17 mouse cellular contexts compared by ENCODE assay signal in genomic region chr17:12485657-12486056, GRCm38 (mm10). TPM values are rescaled to one million over a fixed set of nuclear protein-coding genes. Genes with fewer than 3 reads are reported as not detected.
"Had no signal": no experiment of that assay in that cellular context is flagged by ENCODE, and none has a peak within 500 bp of the region (broad histone marks: within the 10 kb centered on the region; RNA-seq: fewer than 3 reads in every experiment).

No protein-coding gene starts in this region.

- ATAC-seq: midbrain, embryonic 13.5 days; midbrain, embryonic 15.5 days had no signal

- H3K9ac ChIP-seq: liver, embryonic 15.5 days; lung, embryonic 14.5 days; midbrain, embryonic 13.5 days; midbrain, embryonic 15.5 days; neural tube, embryonic 12.5 days; stomach, embryonic 15.5 days had no signal

- DNase-seq: lung, adult 18-20 months; lung, embryonic 14.5 days; lung, postnatal 10 days; lung, postnatal 4 days; right cerebral cortex, postnatal 14 days; thymus, adult 2 months; thymus, postnatal 25 days; thymus, postnatal 4 days had no signal

- H3K4me2 ChIP-seq: liver, embryonic 15.5 days; lung, embryonic 14.5 days; midbrain, embryonic 11.5 days; midbrain, embryonic 13.5 days; midbrain, embryonic 15.5 days; neural tube, embryonic 12.5 days; stomach, embryonic 15.5 days had no signal

- H3K36me3 ChIP-seq: liver, embryonic 15.5 days; midbrain, embryonic 13.5 days; midbrain, embryonic 15.5 days; neural tube, embryonic 12.5 days; stomach, embryonic 15.5 days had no signal

- H3K9me3 ChIP-seq: liver, embryonic 15.5 days; midbrain, embryonic 13.5 days; midbrain, embryonic 15.5 days; neural tube, embryonic 12.5 days; stomach, embryonic 15.5 days had no signal

- H3K27me3 ChIP-seq: liver, embryonic 15.5 days; midbrain, embryonic 13.5 days; midbrain, embryonic 15.5 days; neural tube, embryonic 12.5 days; stomach, embryonic 15.5 days had no signal

- H3K4me3 ChIP-seq: liver, embryonic 15.5 days; midbrain, embryonic 13.5 days; midbrain, embryonic 15.5 days; neural tube, embryonic 12.5 days; stomach, embryonic 15.5 days had no signal

- H3K4me1 ChIP-seq: liver, embryonic 15.5 days; midbrain, embryonic 13.5 days; midbrain, embryonic 15.5 days; neural tube, embryonic 12.5 days; stomach, embryonic 15.5 days had no signal

- H3K27ac ChIP-seq: liver, embryonic 15.5 days; midbrain, embryonic 13.5 days; midbrain, embryonic 15.5 days; neural tube, embryonic 12.5 days; stomach, embryonic 15.5 days; stomach, postnatal 0 days had no signal

RNA-seq across cellular contexts. Expression of gene Slc22a3, which starts 21.8 kb away (rescaled TPM):
- total RNA-seq: monocyte, adult 5-6 weeks; neutrophil, adult 5-6 weeks had no signal
